Mouse (Mus musculus) CD8-positive naive resting alpha-beta T cell, adult 57 days (primary cell): Measurements from ENCODE around the gene Serpine3. TPM values are rescaled to one million over a fixed set of nuclear protein-coding genes. Genes with fewer than 3 reads are reported as not detected.

Experiments used
- total RNA-seq: library from RNA; stranded (reverse); gene quantifications from one replicate; pipeline ENCODE4 v1.2.4, GENCODE M21; 2023

Serpine3 gene
- total RNA-seq, result not detected

GRCm38 (mm10) chr14:62663367-62663766 is at the start of gene Serpine3:
Gene Serpine3 (plus strand): TSS chr14:62663667.

Other genes starting within 250 kb of the Serpine3 start
- gene Gucy1b2, start 207.4 kb upstream of the Serpine3 start, total RNA-seq, result not detected
- not detected for gene Fam124a, start 107.9 kb upstream of the Serpine3 start, total RNA-seq
- gene Gm4131, start 96.7 kb upstream of the Serpine3 start, total RNA-seq, result not detected
- gene Ints6, start 97.5 kb downstream of the Serpine3 start, total RNA-seq, result 71.0 TPM
- 9.6 TPM for gene Wdfy2, start 174.0 kb downstream of the Serpine3 start, total RNA-seq